Mouse (Mus musculus) lung, adult 2 months (tissue): ENCODE measurements around the gene Ufd1. TPM values are rescaled to one million over a fixed set of nuclear protein-coding genes. Genes with fewer than 3 reads are reported as not detected.

Experiments
- DNase-seq: peaks from one replicate; pipeline ENCODE4 v3.0.0; 2022
- H3K4me1 ChIP-seq: fragments of 200-500 bp; 2 replicates; pipeline ENCODE4 v1.6.1; 2011; ENCODE audit warnings: low read length; ENCODE audit not compliant: control insufficient read depth, insufficient read depth
- H3K4me3 ChIP-seq: fragments of 200-500 bp; replicated peaks from 2 replicates; pipeline ENCODE3; 2011; ENCODE audit warnings: low read depth, mild to moderate bottlenecking, control low read depth, low read length; ENCODE audit errors: extremely low read depth
- CTCF ChIP-seq: fragments of 200-500 bp; IDR thresholded peaks from 2 replicates; pipeline ENCODE4 v1.5.1; 2011; ENCODE audit warnings: mild to moderate bottlenecking, low read length, control low read depth; ENCODE audit not compliant: insufficient read depth
- POLR2A ChIP-seq: fragments of 200-500 bp; IDR thresholded peaks from 2 replicates; pipeline ENCODE4 v1.6.1; 2011; ENCODE audit warnings: low read depth, mild to moderate bottlenecking, control low read depth, low read length, borderline replicate concordance; ENCODE audit errors: extremely low read depth
- WGBS: fragments of 180-500 bp; shearing (Covaris S2); methylation state at CpG from one replicate; pipeline ENCODE4 v1.1.7; 2018; 5-methylcytosine and 5-hydroxymethylcytosine counted together
- polyA plus RNA-seq: library from polyadenylated mRNA; depleted of rRNA; stranded (reverse); fragments of >200 nt; gene quantifications from 2 replicates; pipeline ENCODE4 v1.2.3, GENCODE M21; 2012

Ufd1 gene
- polyA plus RNA-seq, 1 experiment: 39.3 TPM

DNA sequence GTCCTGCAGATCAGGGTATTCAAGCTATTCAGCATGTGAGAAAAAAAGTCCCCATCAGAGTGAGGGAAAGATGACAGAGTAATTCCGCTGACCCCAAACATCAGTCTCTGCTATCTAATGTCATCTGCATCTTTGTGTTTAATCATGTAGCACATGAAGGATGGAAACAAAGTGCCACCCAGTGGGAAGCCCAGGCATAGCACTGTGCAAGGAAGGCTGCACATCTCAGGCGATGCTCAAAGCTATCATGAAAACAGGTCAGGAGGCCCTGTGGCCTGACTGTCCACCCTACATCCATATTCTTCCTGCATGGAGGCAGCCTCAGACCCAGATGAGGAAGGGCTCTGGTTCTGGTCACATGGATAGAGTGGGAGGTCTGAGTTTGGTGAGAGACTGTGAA, 12.7 kb upstream of the Ufd1 start:
- Histone ChIP-seq H3K4me3 (no peak overlapping the region), H3K4me1 (no peaks in the 10 kb centered on the region)
- DNase-seq: peak; percentile 51
- TF ChIP-seq CTCF (peak; percentile 95), POLR2A (no peak)
- 45% methylated on average over 2 of the region's 2 CpGs for WGBS

DNA sequence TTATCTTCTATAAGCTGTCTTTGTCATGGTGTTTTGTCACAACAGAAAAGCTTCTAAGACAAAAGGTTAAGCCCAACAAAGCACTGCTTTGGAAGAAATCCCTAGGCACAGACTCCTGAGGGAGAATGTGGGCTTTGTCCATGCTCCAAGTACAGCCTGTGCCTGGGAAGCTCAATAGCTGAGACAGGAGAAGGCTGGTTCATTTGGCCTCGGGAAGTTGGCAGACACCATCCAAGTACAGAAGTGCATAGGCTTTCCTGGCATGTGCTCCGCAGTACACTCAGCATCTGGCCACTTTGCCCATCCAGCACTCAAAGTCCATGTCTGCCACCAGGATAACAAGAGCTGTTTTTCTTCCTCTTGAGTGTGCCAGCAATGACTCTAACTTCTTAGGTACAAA, 5.8 kb upstream of the Ufd1 start:
- no peak for DNase-seq
- no peak overlapping the region for H3K4me3 ChIP-seq
- H3K4me1 ChIP-seq: no peaks in the 10 kb centered on the region
- 94% methylated on average over 2 of the region's 2 CpGs for WGBS
- TF ChIP-seq POLR2A (no peak), CTCF (no peak)

DNA sequence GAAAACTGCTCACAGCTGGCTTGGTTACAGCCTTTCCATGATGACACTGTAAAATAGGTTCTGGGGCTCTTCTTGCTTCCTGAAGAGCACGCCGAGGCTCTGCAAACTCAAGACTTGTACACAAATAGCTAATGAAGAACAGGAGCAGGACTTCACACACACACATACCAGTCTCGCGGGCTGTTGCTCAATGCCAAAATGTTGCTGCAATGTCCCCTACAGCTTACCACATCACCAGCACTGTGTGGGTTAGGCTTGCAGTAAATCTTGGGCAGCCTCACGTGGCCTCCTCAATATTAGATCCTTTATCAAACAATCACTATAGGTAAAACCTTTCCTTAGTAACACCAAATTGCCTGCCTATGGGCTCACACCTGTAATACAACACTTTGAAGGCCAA, 2.6 kb upstream of the Ufd1 start:
- WGBS: 71% methylated on average over 5 of the region's 5 CpGs
- H3K4me1 ChIP-seq: peaks cover 3% of the 10 kb centered on the region; the same call in 1 of the 2 replicates
- DNase-seq: no peak
- no peak overlapping the region for H3K4me3 ChIP-seq
- no peak for TF ChIP-seq CTCF
- no peak for TF ChIP-seq POLR2A

DNA sequence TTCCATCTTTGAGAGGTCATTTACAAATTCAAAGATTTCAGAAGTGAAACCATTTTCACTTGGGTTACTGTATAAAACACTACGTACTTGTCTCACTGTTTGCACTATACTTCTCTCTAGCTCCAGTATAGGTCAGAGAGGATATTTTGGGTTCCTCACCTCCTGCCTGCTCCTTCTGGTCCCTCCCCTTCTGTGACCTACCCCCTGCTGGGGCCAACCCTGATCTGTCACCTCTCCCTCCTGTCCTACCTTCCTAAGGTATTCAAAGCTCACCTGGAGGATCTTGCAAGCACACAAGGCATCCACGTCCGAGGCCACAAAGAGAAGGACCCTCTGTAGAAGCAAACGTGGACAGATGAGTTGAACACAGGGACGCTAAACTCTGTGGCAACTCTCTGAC, 547 bp upstream of the Ufd1 start:
- WGBS: 5% methylated on average over 5 of the region's 5 CpGs

DNA sequence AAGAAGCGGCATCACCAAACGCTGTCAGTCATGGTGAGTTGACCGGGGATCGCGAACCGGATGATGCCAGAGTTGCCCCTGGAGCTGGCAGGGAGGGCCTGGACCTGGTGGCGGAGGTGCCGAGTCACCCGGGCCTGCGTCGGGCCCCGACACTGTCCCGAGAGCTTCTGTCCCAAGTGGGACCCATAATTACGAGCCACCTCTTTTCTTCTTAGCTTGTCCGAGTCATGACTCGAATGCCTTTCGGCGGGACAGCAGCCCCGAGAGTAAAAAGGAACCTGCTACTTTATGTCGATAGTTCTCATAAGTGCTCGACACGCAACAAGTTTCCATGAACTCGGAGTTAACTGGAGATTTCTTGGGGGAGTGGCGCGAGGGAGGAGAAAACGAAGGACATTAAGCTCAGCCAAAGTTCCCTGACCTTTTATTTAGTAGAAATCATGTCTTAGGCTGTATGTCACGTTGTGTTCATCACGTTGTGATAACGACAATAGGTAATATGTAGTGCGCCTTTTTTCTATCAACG, 869 bp downstream of the Ufd1 start:
- TF ChIP-seq CTCF (no peak), POLR2A (no peak)
- peak overlapping the region; percentile 99 for H3K4me3 ChIP-seq
- 1% methylated on average over 31 of the region's 31 CpGs for WGBS
- no peak for DNase-seq
- peaks cover 3% of the 10 kb centered on the region; the same call in 1 of the 2 replicates for H3K4me1 ChIP-seq

More for the DNA sequence above, 547 bp upstream of the Ufd1 start:
- no peak for DNase-seq
- no peak for TF ChIP-seq POLR2A
- no peak for TF ChIP-seq CTCF
- Histone ChIP-seq H3K4me1 (peaks cover 3% of the 10 kb centered on the region; the same call in 1 of the 2 replicates), H3K4me3 (peak overlapping the region; percentile 99)

DNA sequence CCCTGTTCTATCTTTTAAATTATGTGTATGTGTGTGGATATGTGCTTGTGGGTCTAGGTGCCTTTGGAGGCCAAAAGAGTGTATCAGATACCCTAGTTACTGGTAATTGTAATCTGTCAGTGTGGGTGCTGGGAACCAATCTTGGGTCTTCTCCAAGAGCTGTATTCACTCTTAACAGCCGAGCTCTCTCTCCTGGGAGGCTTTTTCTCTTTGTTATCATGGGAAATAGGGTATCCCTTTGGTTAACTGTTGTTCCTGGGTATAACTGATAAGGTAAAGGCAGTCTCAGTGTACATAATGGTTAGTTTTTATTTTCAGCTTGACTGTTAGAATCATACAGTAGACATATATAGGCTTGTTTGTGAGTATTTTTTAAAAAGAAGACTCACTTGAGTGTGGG, 10.8 kb downstream of the Ufd1 start:
- 77% methylated on average over 1 of the region's 1 CpGs for WGBS
- no peak for DNase-seq
- no peaks in the 10 kb centered on the region for H3K4me1 ChIP-seq
- H3K4me3 ChIP-seq: no peak overlapping the region
- TF ChIP-seq CTCF (no peak), POLR2A (no peak)

DNA sequence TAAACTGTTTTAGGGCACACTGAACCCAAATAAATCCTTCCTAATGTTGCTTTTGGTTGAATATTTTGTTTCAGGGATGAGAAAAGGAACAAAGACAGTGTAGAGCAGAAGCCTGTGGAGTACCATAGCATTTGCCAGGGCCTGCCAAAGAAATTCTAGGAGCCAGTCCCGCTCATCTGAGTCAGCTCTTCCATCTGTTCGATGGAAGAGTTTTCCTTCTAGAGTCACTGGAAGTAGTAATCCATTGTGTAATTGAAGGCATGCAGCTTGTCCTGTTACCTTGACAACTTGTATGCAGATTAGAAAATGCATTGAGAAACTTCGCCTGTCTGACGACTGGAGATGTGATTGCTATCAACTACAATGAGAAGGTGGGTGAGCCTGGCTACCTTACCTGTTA, 11.3 kb downstream of the Ufd1 start:
- TF ChIP-seq POLR2A (no peak), CTCF (no peak)
- Histone ChIP-seq H3K4me1 (no peaks in the 10 kb centered on the region), H3K4me3 (no peak overlapping the region)
- no peak for DNase-seq
- WGBS: 83% methylated on average over 4 of the region's 4 CpGs

DNA sequence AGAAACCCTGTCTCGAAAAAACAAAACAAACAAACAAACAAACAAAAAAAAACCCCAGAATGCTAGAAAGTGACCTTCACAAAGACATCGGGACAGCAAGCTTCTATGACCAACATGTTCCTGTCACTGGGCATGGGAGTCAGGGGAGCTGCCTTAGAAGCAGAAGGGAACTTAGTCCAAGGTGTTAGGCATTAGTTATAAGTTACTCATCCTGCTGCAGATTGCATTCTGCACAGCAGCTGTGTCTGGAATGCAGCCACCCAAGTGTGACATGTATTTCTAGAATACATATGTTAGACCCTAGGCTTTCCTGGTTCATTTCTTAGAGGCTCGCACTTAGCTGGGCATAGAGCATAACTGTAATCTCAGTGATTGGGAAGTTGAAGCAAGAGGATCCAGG, 17.1 kb downstream of the Ufd1 start:
- no peak for DNase-seq
- TF ChIP-seq CTCF (no peak), POLR2A (no peak)
- 91% methylated on average over 3 of the region's 3 CpGs for WGBS

DNA sequence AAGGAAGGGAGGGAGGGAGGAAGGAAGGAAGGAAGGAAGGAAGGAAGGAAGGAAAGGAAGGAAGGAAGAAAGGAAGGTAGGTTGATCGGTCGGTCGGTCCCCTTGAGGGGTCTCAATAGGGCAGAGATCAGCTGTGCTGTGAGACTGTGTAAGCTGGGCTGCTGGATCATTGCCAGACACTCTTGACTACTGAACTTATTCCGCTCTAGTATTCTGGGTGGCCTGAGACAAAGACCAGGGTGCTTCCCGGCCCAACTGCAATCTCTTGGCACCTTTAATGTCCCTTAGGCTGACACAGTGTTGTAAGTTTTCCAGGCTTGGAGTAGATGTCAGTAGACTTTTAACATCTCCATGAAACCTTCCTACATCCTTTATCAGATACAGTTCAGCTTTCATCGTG, 17.5 kb downstream of the Ufd1 start:
- WGBS: 68% methylated on average over 6 of the region's 6 CpGs
- Histone ChIP-seq H3K4me1 (no peaks in the 10 kb centered on the region), H3K4me3 (no peak overlapping the region)
- DNase-seq: no peak
- TF ChIP-seq POLR2A: no peak
- no peak for TF ChIP-seq CTCF

More for the DNA sequence above, 17.1 kb downstream of the Ufd1 start:
- H3K4me1 ChIP-seq: no peaks in the 10 kb centered on the region
- H3K4me3 ChIP-seq: no peak overlapping the region

DNA sequence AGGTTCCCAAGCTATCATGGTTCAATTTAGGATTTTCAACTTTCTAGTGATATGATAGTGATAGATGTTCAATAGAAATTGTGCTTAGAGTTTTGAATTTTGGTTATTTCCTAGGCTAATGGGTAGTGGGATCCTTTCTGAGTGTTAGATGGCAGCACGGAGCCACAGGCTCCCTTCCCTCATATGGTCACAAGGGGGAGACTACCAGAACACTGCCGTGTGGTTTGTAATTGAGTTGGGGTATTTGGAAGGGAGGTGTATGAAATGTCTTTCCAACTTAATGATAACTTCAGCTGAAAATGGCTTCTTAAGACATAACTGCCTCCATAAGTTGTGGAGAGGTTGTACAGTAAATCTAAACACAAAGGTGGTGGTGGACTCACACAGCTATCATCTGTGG, 21.9 kb downstream of the Ufd1 start:
- no peak for DNase-seq
- WGBS: 75% methylated on average over 2 of the region's 2 CpGs
- no peak overlapping the region for H3K4me3 ChIP-seq
- no peak for TF ChIP-seq POLR2A
- TF ChIP-seq CTCF: no peak
- peaks cover 4% of the 10 kb centered on the region; the same call in 1 of the 2 replicates for H3K4me1 ChIP-seq

DNA sequence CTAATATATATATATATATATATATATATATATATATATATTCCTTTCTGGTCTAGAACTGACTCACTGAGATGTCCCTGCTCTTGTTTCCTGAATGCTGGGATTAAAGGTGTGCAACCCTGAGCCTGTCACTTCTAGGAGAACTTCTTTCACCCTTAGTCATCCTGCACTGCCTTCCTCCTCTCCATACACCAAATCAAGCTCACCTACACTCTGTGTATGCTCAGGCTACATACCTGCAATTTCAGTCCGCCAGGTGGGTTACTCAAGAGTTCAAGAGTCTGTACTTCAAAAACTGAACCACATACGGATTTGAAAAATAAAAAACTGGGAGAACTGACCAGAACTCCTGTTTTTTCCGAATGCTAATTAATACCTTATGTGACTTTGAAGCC, 24.5 kb downstream of the Ufd1 start:
- DNase-seq: no peak
- peak overlapping the region; percentile 95 for H3K4me3 ChIP-seq
- 23% methylated on average over 3 of the region's 3 CpGs for WGBS
- TF ChIP-seq CTCF (no peak), POLR2A (no peak)
- H3K4me1 ChIP-seq: peaks cover 4% of the 10 kb centered on the region; the same call in 1 of the 2 replicates
